Mouse (Mus musculus): ENCODE data around the gene Cpm. TPM values are rescaled to one million over a fixed set of nuclear protein-coding genes. Genes with fewer than 3 reads are reported as not detected.
"Not testable (repeated sequence)": the region's sequence is repeated elsewhere in the genome, so short reads cannot be mapped to it uniquely, and the experiment has no call there.

The Cpm gene
- polyA plus RNA-seq, 2 experiments from 2014 or later: 19.3 to 23.3 TPM

GRCm38 (mm10) chr10:117607051-117607803 lies 22.1 kb upstream of the Cpm start:
- no peak for ATAC-seq

- ATAC-seq: no peak
Observed at GRCm38 (mm10) chr10:117607804-117608279, 21.5 kb upstream of the Cpm start.

- no peak for ATAC-seq
Observed at GRCm38 (mm10) chr10:117608487-117608886, 20.8 kb upstream of the Cpm start.

GRCm38 (mm10) chr10:117608988-117609809 lies 20.1 kb upstream of the Cpm start:
- no peak for ATAC-seq

GRCm38 (mm10) chr10:117609810-117610090 lies 19.6 kb upstream of the Cpm start:
- ATAC-seq: no peak

GRCm38 (mm10) chr10:117610160-117610764 lies 19.0 kb upstream of the Cpm start:
- no peak for ATAC-seq

- no peak for ATAC-seq
Observed at GRCm38 (mm10) chr10:117610794-117611384, 18.4 kb upstream of the Cpm start.

- ATAC-seq: no peak
Observed at GRCm38 (mm10) chr10:117611503-117611902, 17.8 kb upstream of the Cpm start.

- no peak for ATAC-seq
Observed at GRCm38 (mm10) chr10:117611976-117612375, 17.3 kb upstream of the Cpm start.

GRCm38 (mm10) chr10:117612621-117613584 lies 16.4 kb upstream of the Cpm start:
- ATAC-seq: no peak

- no peak for ATAC-seq
Observed at GRCm38 (mm10) chr10:117613960-117614359, 15.3 kb upstream of the Cpm start.

GRCm38 (mm10) chr10:117614387-117614786 lies 14.9 kb upstream of the Cpm start:
- no peak for ATAC-seq

GRCm38 (mm10) chr10:117615239-117615638 lies 14.1 kb upstream of the Cpm start:
- ATAC-seq: no peak

GRCm38 (mm10) chr10:117615746-117616145 lies 13.6 kb upstream of the Cpm start:
- ATAC-seq: no peak

GRCm38 (mm10) chr10:117616191-117616680 lies 13.1 kb upstream of the Cpm start:
- no peak for ATAC-seq

- ATAC-seq: not testable (repeated sequence)
Observed at GRCm38 (mm10) chr10:117616765-117617164, 12.5 kb upstream of the Cpm start.

- no peak for ATAC-seq
Observed at GRCm38 (mm10) chr10:117617568-117618345, 11.5 kb upstream of the Cpm start.

GRCm38 (mm10) chr10:117619041-117619861 lies 10.0 kb upstream of the Cpm start:
- ATAC-seq: no peak

GRCm38 (mm10) chr10:117619862-117620179 lies 9.5 kb upstream of the Cpm start:
- no peak for ATAC-seq

GRCm38 (mm10) chr10:117620530-117620929 lies 8.8 kb upstream of the Cpm start:
- no peak for ATAC-seq
